Mouse (Mus musculus) liver, embryonic 15.5 days (tissue): ENCODE results near the gene Trarg1. TPM values are rescaled to one million over a fixed set of nuclear protein-coding genes. Genes with fewer than 3 reads are reported as not detected.
"Not testable (repeated sequence)": the region's sequence is repeated elsewhere in the genome, so short reads cannot be mapped to it uniquely, and the experiment has no call there.

Source experiments
- ATAC-seq: fragments of 200-750 bp; cut with Nextera tagmentation; 2 replicates; pipeline ENCODE4 v1.8.0; 2017; ENCODE audit warnings: moderate number of reproducible peaks, mild to moderate bottlenecking, moderate library complexity; ENCODE audit not compliant: insufficient read depth
- H3K27ac ChIP-seq: fragments of 300-500 bp; sonication (generic); replicated peaks from 2 replicates; pipeline ENCODE4 v1.5.1; 2015; ENCODE audit warnings: mild to moderate bottlenecking, inconsistent platforms
- H3K27me3 ChIP-seq: fragments of 300-500 bp; sonication (generic); 2 replicates; pipeline ENCODE4 v1.6.1; 2015; ENCODE audit warnings: mild to moderate bottlenecking, inconsistent platforms
- H3K36me3 ChIP-seq: fragments of 300-500 bp; sonication (generic); replicated peaks from 2 replicates; pipeline ENCODE4 v1.6.1; 2015; ENCODE audit warnings: moderate library complexity, mild to moderate bottlenecking, inconsistent platforms
- H3K4me1 ChIP-seq: fragments of 300-500 bp; sonication (generic); replicated peaks from 2 replicates; pipeline ENCODE4 v1.6.1; 2015; ENCODE audit warnings: inconsistent platforms
- H3K4me2 ChIP-seq: fragments of 300-500 bp; sonication (generic); 2 replicates; pipeline ENCODE4 v1.6.1; 2015; ENCODE audit warnings: moderate library complexity, mild to moderate bottlenecking, inconsistent platforms
- H3K4me3 ChIP-seq: fragments of 300-500 bp; sonication (generic); replicated peaks from 2 replicates; pipeline ENCODE4 v1.5.1; 2015; ENCODE audit warnings: mild to moderate bottlenecking, inconsistent platforms
- H3K9ac ChIP-seq: fragments of 300-500 bp; sonication (generic); 2 replicates; pipeline ENCODE4 v1.6.1; 2015; ENCODE audit warnings: moderate library complexity, mild to moderate bottlenecking, inconsistent platforms
- H3K9me3 ChIP-seq: fragments of 300-500 bp; sonication (generic); replicated peaks from 2 replicates; pipeline ENCODE4 v1.6.1; 2016; ENCODE audit warnings: inconsistent platforms
- WGBS: fragments of 180-500 bp; shearing (Covaris S2); methylation state at CpG from one replicate; pipeline ENCODE4 v1.1.7; 2015; ENCODE audit warnings: mixed read lengths; ENCODE audit not compliant: insufficient replicate concordance; 5-methylcytosine and 5-hydroxymethylcytosine counted together
- polyA plus RNA-seq: library from polyadenylated mRNA; unstranded; fragments of >200 nt; fragmentation: Nextera tagmentation; extraction: Ambion mirVana; gene quantifications from 2 replicates; pipeline ENCODE4 v1.2.1, GENCODE M21; 2015

The Trarg1 gene
- not detected in 2 replicates for polyA plus RNA-seq

DNA sequence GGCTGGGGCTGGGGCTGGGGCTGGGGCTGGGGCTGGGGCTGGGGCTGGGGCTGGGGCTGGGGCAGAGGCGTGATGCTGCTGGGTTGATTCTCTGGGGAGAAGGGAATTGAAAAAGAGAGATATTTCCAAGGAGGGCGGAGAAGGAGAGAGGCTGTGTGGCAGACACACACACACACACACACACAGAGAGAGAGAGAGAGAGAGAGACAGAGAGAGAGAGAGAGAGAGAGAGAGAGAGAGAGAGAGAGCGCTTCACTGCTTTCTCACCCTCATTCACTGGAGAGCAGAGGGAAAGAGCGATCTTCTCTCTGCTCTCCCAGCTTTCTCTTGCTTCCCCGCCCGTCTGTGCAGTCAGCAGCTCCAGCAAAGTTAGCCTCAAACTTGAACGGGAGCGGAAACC is at the start of gene Trarg1:
Gene Trarg1 (plus strand): TSS at position 301 of the 400 bp plus-strand sequence.
- not testable (repeated sequence) for H3K9ac ChIP-seq, H3K4me1 ChIP-seq, H3K36me3 ChIP-seq, H3K4me3 ChIP-seq, H3K4me2 ChIP-seq, H3K27ac ChIP-seq, H3K9me3 ChIP-seq, ATAC-seq
- peaks cover 13% of the 10 kb centered on the region for H3K27me3 ChIP-seq
- 48% methylated on average over 7 of the region's 8 CpGs for WGBS

DNA sequence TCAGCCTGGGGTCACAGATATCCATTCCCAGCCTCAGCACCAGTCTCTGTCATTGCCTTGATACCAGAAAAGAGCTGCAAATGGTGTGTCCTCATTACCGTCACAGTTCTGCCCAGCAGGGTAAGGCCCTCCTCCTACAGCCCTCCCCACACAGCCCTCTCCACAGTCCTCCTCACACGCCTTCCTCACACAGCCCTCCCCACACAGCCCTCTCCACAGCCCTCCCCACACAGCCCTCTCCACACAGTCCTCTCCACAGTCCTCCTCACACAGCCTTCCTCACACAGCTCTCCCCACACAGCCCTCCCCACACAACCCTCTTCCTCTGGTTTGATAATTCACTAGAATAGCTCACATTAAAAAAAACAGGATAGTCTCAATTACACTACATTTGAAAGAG is 49.6 kb upstream of the Trarg1 start:
- Histone ChIP-seq H3K27ac (no peak overlapping the region), H3K4me2 (no peak overlapping the region), H3K27me3 (peaks cover under 1% of the 10 kb centered on the region), H3K4me3 (no peak overlapping the region), H3K9ac (no peak overlapping the region), H3K9me3 (no peaks in the 10 kb centered on the region), H3K4me1 (no peaks in the 10 kb centered on the region), H3K36me3 (no peaks in the 10 kb centered on the region)
- no peak for ATAC-seq
- WGBS, result 24% methylated on average over 2 of the region's 2 CpGs

- no peaks in the 10 kb centered on the region for H3K9me3 ChIP-seq
- H3K4me1 ChIP-seq, result no peaks in the 10 kb centered on the region
- no peaks in the 10 kb centered on the region for H3K27me3 ChIP-seq
- H3K4me2 ChIP-seq, result no peak overlapping the region
- 57% methylated on average over 5 of the region's 5 CpGs for WGBS
- H3K4me3 ChIP-seq, result no peak overlapping the region
- H3K36me3 ChIP-seq, result no peaks in the 10 kb centered on the region
- H3K27ac ChIP-seq, result no peak overlapping the region
- ATAC-seq, result no peak
- H3K9ac ChIP-seq, result no peak overlapping the region
These were observed 49.1 kb upstream of the Trarg1 start for GRCm38 (mm10) chr11:76630487-76630886.

DNA sequence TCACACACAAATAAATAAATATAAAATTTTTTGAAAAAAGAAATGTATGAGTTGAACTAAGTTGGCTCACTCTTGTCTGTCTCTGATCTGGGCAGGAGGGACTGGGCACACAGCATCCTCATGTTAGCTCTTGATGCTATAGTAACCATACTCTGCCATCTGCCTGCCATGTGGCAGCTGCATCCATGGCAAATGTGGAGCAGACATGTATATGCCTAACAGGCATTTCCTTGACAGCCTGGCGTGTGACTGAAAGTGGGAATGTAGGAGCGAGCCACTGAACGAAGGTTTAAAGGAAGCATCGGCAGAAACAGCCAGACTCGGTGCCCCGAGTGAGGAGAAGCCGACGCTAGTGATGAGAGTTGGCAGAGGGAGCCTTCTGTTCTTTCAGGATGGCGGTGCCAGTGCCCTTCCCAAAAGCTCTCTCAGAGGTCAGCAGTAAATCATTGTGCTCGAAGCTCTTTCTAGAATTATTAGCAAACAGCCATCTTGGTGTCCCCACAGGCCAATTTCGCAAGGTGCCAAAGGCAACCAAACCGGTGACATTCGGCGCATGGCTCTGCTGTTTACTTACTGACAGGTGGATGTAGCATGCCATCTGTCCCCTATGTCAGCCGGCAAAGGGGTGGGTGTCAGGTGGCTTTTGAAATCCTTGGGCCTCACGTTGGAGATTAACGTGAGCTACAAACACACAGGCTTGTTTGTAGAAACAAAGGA is 40.2 kb upstream of the Trarg1 start:
- no peak overlapping the region for H3K4me3 ChIP-seq
- H3K9me3 ChIP-seq, result no peaks in the 10 kb centered on the region
- ATAC-seq, result no peak
- no peaks in the 10 kb centered on the region for H3K4me1 ChIP-seq
- no peak overlapping the region for H3K27ac ChIP-seq
- H3K9ac ChIP-seq, result no peak overlapping the region
- no peak overlapping the region for H3K4me2 ChIP-seq
- H3K27me3 ChIP-seq, result peaks cover 3% of the 10 kb centered on the region
- no peaks in the 10 kb centered on the region for H3K36me3 ChIP-seq
- 69% methylated on average over 17 of the region's 17 CpGs for WGBS

DNA sequence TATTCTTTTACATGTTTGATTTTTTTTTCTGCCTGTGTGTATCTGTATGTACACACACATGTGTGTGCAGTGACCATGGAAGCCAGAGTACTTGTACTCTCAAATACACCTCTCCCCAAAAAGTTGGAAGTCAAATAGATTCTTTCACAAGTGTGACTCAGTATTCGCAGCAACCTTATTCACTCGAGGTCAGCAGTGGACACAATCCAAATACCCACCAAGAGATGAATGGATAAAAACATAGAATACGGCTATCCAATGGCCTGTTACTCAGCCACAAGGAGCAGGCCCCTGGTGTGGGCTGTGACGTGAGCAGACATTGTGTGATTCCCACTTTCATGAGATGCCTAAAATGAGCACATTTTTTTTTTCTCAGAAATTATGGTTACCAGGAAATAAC is 39.4 kb upstream of the Trarg1 start:
- Histone ChIP-seq H3K4me3 (no peak overlapping the region), H3K27me3 (peaks cover 11% of the 10 kb centered on the region), H3K36me3 (no peaks in the 10 kb centered on the region), H3K4me2 (no peak overlapping the region), H3K9ac (no peak overlapping the region), H3K9me3 (no peaks in the 10 kb centered on the region), H3K4me1 (no peaks in the 10 kb centered on the region), H3K27ac (no peak overlapping the region)
- WGBS, result 56% methylated on average over 4 of the region's 4 CpGs
- no peak for ATAC-seq

GRCm38 (mm10) chr11:76644257-76644656 is 35.4 kb upstream of the Trarg1 start:
- Histone ChIP-seq H3K27me3 (peaks cover 35% of the 10 kb centered on the region), H3K9me3 (no peaks in the 10 kb centered on the region), H3K4me1 (peaks cover 5% of the 10 kb centered on the region; the same call in 1 of the 2 replicates), H3K27ac (no peak overlapping the region), H3K9ac (no peak overlapping the region), H3K4me2 (no peak overlapping the region), H3K36me3 (no peaks in the 10 kb centered on the region), H3K4me3 (no peak overlapping the region)
- no peak for ATAC-seq
- 63% methylated on average over 6 of the region's 6 CpGs for WGBS

- no peak overlapping the region for H3K4me2 ChIP-seq
- H3K36me3 ChIP-seq, result no peaks in the 10 kb centered on the region
- H3K9me3 ChIP-seq, result no peaks in the 10 kb centered on the region
- H3K4me3 ChIP-seq, result no peak overlapping the region
- no peak for ATAC-seq
- H3K4me1 ChIP-seq, result peaks cover 5% of the 10 kb centered on the region; the same call in 1 of the 2 replicates
- no peak overlapping the region for H3K9ac ChIP-seq
- no peak overlapping the region for H3K27ac ChIP-seq
- WGBS, result 23% methylated on average over 9 of the region's 9 CpGs
- H3K27me3 ChIP-seq, result peaks cover 35% of the 10 kb centered on the region
These were observed 34.6 kb upstream of the Trarg1 start for GRCm38 (mm10) chr11:76645036-76645435.

GRCm38 (mm10) chr11:76645955-76646354 is 33.7 kb upstream of the Trarg1 start:
- H3K36me3 ChIP-seq, result no peaks in the 10 kb centered on the region
- no peaks in the 10 kb centered on the region for H3K9me3 ChIP-seq
- no peak overlapping the region for H3K27ac ChIP-seq
- H3K27me3 ChIP-seq, result peaks cover 35% of the 10 kb centered on the region
- H3K4me2 ChIP-seq, result peak overlapping the region; percentile 38
- H3K4me1 ChIP-seq, result peaks cover 5% of the 10 kb centered on the region; the same call in 1 of the 2 replicates
- H3K9ac ChIP-seq, result no peak overlapping the region
- WGBS, result 1% methylated on average over 19 of the region's 19 CpGs
- no peak for ATAC-seq
- no peak overlapping the region for H3K4me3 ChIP-seq

DNA sequence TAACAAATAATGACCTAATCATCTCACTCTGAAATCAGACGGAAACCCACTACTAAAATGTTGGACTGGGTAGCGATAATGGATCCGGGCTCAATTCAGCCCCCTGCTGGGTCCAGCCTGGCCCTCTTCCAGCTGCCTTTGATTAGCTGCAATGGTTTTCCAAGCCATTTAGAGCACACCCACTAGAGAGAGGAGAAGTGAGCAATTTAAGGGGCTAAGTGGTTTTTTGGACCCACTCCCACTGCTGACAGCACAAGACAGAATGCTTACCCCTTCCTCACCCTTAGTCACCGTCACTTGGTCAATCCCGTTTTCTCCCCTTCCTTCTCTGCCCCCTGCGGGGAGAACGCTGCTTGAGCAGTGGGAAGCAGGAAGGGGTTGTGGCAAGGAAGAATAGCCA is 32.5 kb upstream of the Trarg1 start:
- Histone ChIP-seq H3K9me3 (no peaks in the 10 kb centered on the region), H3K36me3 (no peaks in the 10 kb centered on the region), H3K27ac (no peak overlapping the region), H3K9ac (no peak overlapping the region), H3K4me3 (no peak overlapping the region), H3K4me2 (no peak overlapping the region), H3K27me3 (peaks cover 35% of the 10 kb centered on the region), H3K4me1 (peaks cover 5% of the 10 kb centered on the region; the same call in 1 of the 2 replicates)
- ATAC-seq, result no peak
- 20% methylated on average over 7 of the region's 7 CpGs for WGBS

DNA sequence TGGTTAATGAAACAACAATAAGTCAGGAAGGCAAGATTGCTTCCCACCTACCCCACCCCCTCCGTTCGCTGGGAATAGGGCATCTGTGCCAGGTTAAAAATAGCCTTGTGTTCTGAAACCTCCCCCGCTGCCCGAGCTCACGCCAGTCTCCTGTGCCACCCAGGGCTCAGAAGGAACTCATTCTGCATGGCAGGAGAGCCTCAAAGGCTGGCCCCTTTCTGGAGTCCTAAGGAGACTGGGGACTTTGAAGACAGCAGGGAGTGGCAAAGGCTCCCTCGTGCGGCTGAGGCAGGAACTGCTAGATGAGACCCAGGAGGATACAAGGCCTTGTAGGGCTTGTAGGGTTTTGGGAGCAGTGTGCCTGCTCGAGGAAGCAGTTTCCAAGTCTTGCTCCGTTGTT is 32.1 kb upstream of the Trarg1 start:
- WGBS, result 3% methylated on average over 9 of the region's 9 CpGs

GRCm38 (mm10) chr11:76650862-76651560 is 28.6 kb upstream of the Trarg1 start:
- peaks cover 16% of the 10 kb centered on the region for H3K27me3 ChIP-seq
- H3K4me2 ChIP-seq, result no peak overlapping the region
- H3K27ac ChIP-seq, result no peak overlapping the region
- H3K4me1 ChIP-seq, result peaks cover 5% of the 10 kb centered on the region; the same call in 1 of the 2 replicates
- no peaks in the 10 kb centered on the region for H3K36me3 ChIP-seq
- H3K9ac ChIP-seq, result no peak overlapping the region
- no peaks in the 10 kb centered on the region for H3K9me3 ChIP-seq
- no peak overlapping the region for H3K4me3 ChIP-seq
- WGBS, result 56% methylated on average over 11 of the region's 14 CpGs
- ATAC-seq, result no peak

More for the DNA sequence above, 32.1 kb upstream of the Trarg1 start:
- Histone ChIP-seq H3K4me3 (no peak overlapping the region), H3K27ac (no peak overlapping the region), H3K27me3 (peaks cover 35% of the 10 kb centered on the region), H3K9ac (no peak overlapping the region), H3K4me2 (no peak overlapping the region), H3K36me3 (no peaks in the 10 kb centered on the region), H3K9me3 (no peaks in the 10 kb centered on the region), H3K4me1 (peaks cover 5% of the 10 kb centered on the region; the same call in 1 of the 2 replicates)
- ATAC-seq, result no peak
